Mouse (Mus musculus): ENCODE data around the gene Fbxl20. TPM values are rescaled to one million over a fixed set of nuclear protein-coding genes. Genes with fewer than 3 reads are reported as not detected.

Gene Fbxl20
- polyA plus RNA-seq, 1 experiment from 2014 or later, result 17.3 TPM

- H3K9me3 ChIP-seq (ENCODE audit: low read depth, low read length), result no peaks in the 10 kb centered on the region
- no peak overlapping the region for H3K9ac ChIP-seq
- no peaks in the 10 kb centered on the region for H3K4me1 ChIP-seq (ENCODE audit: insufficient read depth)
- H3K36me3 ChIP-seq (ENCODE audit: insufficient read depth), result no peaks in the 10 kb centered on the region
- no peak overlapping the region for H3K27ac ChIP-seq (ENCODE audit: low read depth)
- no peak overlapping the region for H3K4me3 ChIP-seq (ENCODE audit: low read depth, low read length)
- ATAC-seq (ENCODE audit: insufficient read depth) (no peak), DNase-seq (no peak)
- no peaks in the 10 kb centered on the region for H3K27me3 ChIP-seq (ENCODE audit: insufficient read depth, low read length)
- WGBS, result 84% methylated on average over 11 of the region's 11 CpGs
- no peak overlapping the region for H3K4me2 ChIP-seq
- TF ChIP-seq CTCF (IDR thresholded peaks at IDR 0.05; ENCODE audit: low read depth), result no peak
Observed at GRCm38 (mm10) chr11:98137836-98138235, 12.4 kb downstream of the Fbxl20 start.

GRCm38 (mm10) chr11:98134951-98135350 lies 15.3 kb downstream of the Fbxl20 start:
- no peaks in the 10 kb centered on the region for H3K9me3 ChIP-seq (ENCODE audit: low read depth, low read length)
- no peak overlapping the region for H3K27ac ChIP-seq (ENCODE audit: low read depth)
- H3K27me3 ChIP-seq (ENCODE audit: insufficient read depth, low read length), result no peaks in the 10 kb centered on the region
- 54% methylated on average over 4 of the region's 4 CpGs for WGBS
- H3K4me3 ChIP-seq (ENCODE audit: low read depth, low read length), result no peak overlapping the region
- DNase-seq (no peak), ATAC-seq (ENCODE audit: insufficient read depth) (no peak)
- TF ChIP-seq CTCF (IDR thresholded peaks at IDR 0.05; ENCODE audit: low read depth), result no peak
- no peak overlapping the region for H3K9ac ChIP-seq
- no peak overlapping the region for H3K4me2 ChIP-seq
- no peaks in the 10 kb centered on the region for H3K36me3 ChIP-seq (ENCODE audit: insufficient read depth)
- H3K4me1 ChIP-seq (ENCODE audit: insufficient read depth), result no peaks in the 10 kb centered on the region

GRCm38 (mm10) chr11:98123424-98123823 lies 26.8 kb downstream of the Fbxl20 start:
- WGBS, result 72% methylated on average over 5 of the region's 5 CpGs
- DNase-seq (no peak), ATAC-seq (ENCODE audit: insufficient read depth) (no peak)
- Histone ChIP-seq H3K4me1 (ENCODE audit: insufficient read depth) (no peaks in the 10 kb centered on the region), H3K4me3 (ENCODE audit: low read depth, low read length) (no peak overlapping the region), H3K27me3 (ENCODE audit: insufficient read depth, low read length) (no peaks in the 10 kb centered on the region), H3K27ac (ENCODE audit: low read depth) (no peak overlapping the region), H3K9me3 (ENCODE audit: low read depth, low read length) (no peaks in the 10 kb centered on the region), H3K9ac (no peak overlapping the region), H3K4me2 (no peak overlapping the region), H3K36me3 (ENCODE audit: insufficient read depth) (peaks cover 6% of the 10 kb centered on the region; the same call in 1 of the 2 replicates)
- no peak for TF ChIP-seq CTCF (IDR thresholded peaks at IDR 0.05; ENCODE audit: low read depth)

- no peak overlapping the region for H3K27ac ChIP-seq (ENCODE audit: low read depth)
- ATAC-seq (ENCODE audit: insufficient read depth), result no peak
Observed at GRCm38 (mm10) chr11:98114363-98114762, 35.8 kb downstream of the Fbxl20 start.

GRCm38 (mm10) chr11:98113504-98113903 lies 36.7 kb downstream of the Fbxl20 start:
- DNase-seq (no peak), ATAC-seq (ENCODE audit: insufficient read depth) (no peak)
- Histone ChIP-seq H3K36me3 (ENCODE audit: insufficient read depth) (peaks cover 39% of the 10 kb centered on the region; the same call in 1 of the 2 replicates), H3K27ac (ENCODE audit: low read depth) (no peak overlapping the region), H3K9me3 (ENCODE audit: low read depth, low read length) (no peaks in the 10 kb centered on the region), H3K4me3 (ENCODE audit: low read depth, low read length) (no peak overlapping the region), H3K4me1 (ENCODE audit: insufficient read depth) (no peaks in the 10 kb centered on the region), H3K9ac (no peak overlapping the region), H3K27me3 (ENCODE audit: insufficient read depth, low read length) (no peaks in the 10 kb centered on the region), H3K4me2 (no peak overlapping the region)
- TF ChIP-seq CTCF (IDR thresholded peaks at IDR 0.05; ENCODE audit: low read depth), result no peak
- 55% methylated on average over 4 of the region's 4 CpGs for WGBS

More at GRCm38 (mm10) chr11:98114363-98114762, 35.8 kb downstream of the Fbxl20 start:
- Histone ChIP-seq H3K4me3 (ENCODE audit: low read depth, low read length) (no peak overlapping the region), H3K4me1 (ENCODE audit: insufficient read depth) (no peaks in the 10 kb centered on the region), H3K36me3 (ENCODE audit: insufficient read depth) (peaks cover 34% of the 10 kb centered on the region; the same call in 1 of the 2 replicates), H3K4me2 (no peak overlapping the region), H3K9me3 (ENCODE audit: low read depth, low read length) (no peaks in the 10 kb centered on the region), H3K27me3 (ENCODE audit: insufficient read depth, low read length) (no peaks in the 10 kb centered on the region), H3K9ac (no peak overlapping the region)
- TF ChIP-seq CTCF (IDR thresholded peaks at IDR 0.05; ENCODE audit: low read depth), result no peak
- 86% methylated on average over 1 of the region's 1 CpGs for WGBS
- DNase-seq, result no peak

GRCm38 (mm10) chr11:98109706-98110105 lies 40.5 kb downstream of the Fbxl20 start:
- Histone ChIP-seq H3K27me3 (ENCODE audit: insufficient read depth, low read length) (no peaks in the 10 kb centered on the region), H3K4me3 (ENCODE audit: low read depth, low read length) (no peak overlapping the region), H3K4me2 (no peak overlapping the region), H3K4me1 (ENCODE audit: insufficient read depth) (no peaks in the 10 kb centered on the region), H3K27ac (ENCODE audit: low read depth) (no peak overlapping the region), H3K9me3 (ENCODE audit: low read depth, low read length) (no peaks in the 10 kb centered on the region), H3K9ac (no peak overlapping the region), H3K36me3 (ENCODE audit: insufficient read depth) (peaks cover 60% of the 10 kb centered on the region)
- ATAC-seq (ENCODE audit: insufficient read depth) (no peak), DNase-seq (no peak)
- no peak for TF ChIP-seq CTCF (IDR thresholded peaks at IDR 0.05; ENCODE audit: low read depth)
- WGBS, result 90% methylated on average over 5 of the region's 5 CpGs

- DNase-seq (no peak), ATAC-seq (ENCODE audit: insufficient read depth) (no peak)
- Histone ChIP-seq H3K36me3 (ENCODE audit: insufficient read depth) (peaks cover 43% of the 10 kb centered on the region), H3K4me2 (no peak overlapping the region), H3K4me3 (ENCODE audit: low read depth, low read length) (no peak overlapping the region), H3K9me3 (ENCODE audit: low read depth, low read length) (no peaks in the 10 kb centered on the region), H3K9ac (no peak overlapping the region), H3K27ac (ENCODE audit: low read depth) (no peak overlapping the region), H3K27me3 (ENCODE audit: insufficient read depth, low read length) (no peaks in the 10 kb centered on the region), H3K4me1 (ENCODE audit: insufficient read depth) (no peaks in the 10 kb centered on the region)
- TF ChIP-seq CTCF (IDR thresholded peaks at IDR 0.05; ENCODE audit: low read depth), result no peak
- 86% methylated on average over 3 of the region's 3 CpGs for WGBS
Observed at GRCm38 (mm10) chr11:98101332-98101731, 48.9 kb downstream of the Fbxl20 start.

- H3K9ac ChIP-seq, result no peak overlapping the region
- no peaks in the 10 kb centered on the region for H3K9me3 ChIP-seq (ENCODE audit: low read depth, low read length)
- H3K4me1 ChIP-seq (ENCODE audit: insufficient read depth), result no peaks in the 10 kb centered on the region
- no peak for TF ChIP-seq CTCF (IDR thresholded peaks at IDR 0.05; ENCODE audit: low read depth)
- H3K36me3 ChIP-seq (ENCODE audit: insufficient read depth), result peaks cover 41% of the 10 kb centered on the region; the same call in 1 of the 2 replicates
- H3K4me2 ChIP-seq, result no peak overlapping the region
- H3K27ac ChIP-seq (ENCODE audit: low read depth), result no peak overlapping the region
- no peak overlapping the region for H3K4me3 ChIP-seq (ENCODE audit: low read depth, low read length)
- H3K27me3 ChIP-seq (ENCODE audit: insufficient read depth, low read length), result no peaks in the 10 kb centered on the region
- DNase-seq, result no peak
- WGBS, result 87% methylated on average over 9 of the region's 9 CpGs
- ATAC-seq (ENCODE audit: insufficient read depth), result no peak
Observed at GRCm38 (mm10) chr11:98090583-98090982, 59.6 kb downstream of the Fbxl20 start.
